Mouse (Mus musculus) heart, embryonic 13.5 days (tissue): ENCODE data around the gene Xrcc5. TPM values are rescaled to one million over a fixed set of nuclear protein-coding genes. Genes with fewer than 3 reads are reported as not detected.

Source experiments
- ATAC-seq: fragments of 200-750 bp; cut with Nextera tagmentation; 2 replicates; pipeline ENCODE4 v1.8.0; 2017; ENCODE audit warnings: moderate TSS enrichment; ENCODE audit not compliant: insufficient number of reproducible peaks, low FRiP score, low TSS enrichment; ENCODE audit errors: extremely low read depth
- H3K27ac ChIP-seq: fragments of 300-500 bp; sonication (generic); replicated peaks from 2 replicates; pipeline ENCODE4 v1.5.1; 2015; ENCODE audit warnings: moderate library complexity, mild to moderate bottlenecking, inconsistent platforms
- H3K27me3 ChIP-seq: fragments of 300-500 bp; sonication (generic); replicated peaks from 2 replicates; pipeline ENCODE4 v1.6.1; 2015; ENCODE audit warnings: mild to moderate bottlenecking, inconsistent platforms
- H3K36me3 ChIP-seq: fragments of 300-500 bp; sonication (generic); 2 replicates; pipeline ENCODE4 v1.6.1; 2015; ENCODE audit warnings: mild to moderate bottlenecking, inconsistent platforms
- H3K4me1 ChIP-seq: fragments of 300-500 bp; sonication (generic); 2 replicates; pipeline ENCODE4 v1.6.1; 2015; ENCODE audit warnings: inconsistent platforms
- H3K4me2 ChIP-seq: fragments of 300-500 bp; sonication (generic); 2 replicates; pipeline ENCODE4 v1.6.1; 2015; ENCODE audit warnings: inconsistent platforms, mild to moderate bottlenecking, moderate library complexity
- H3K4me3 ChIP-seq: fragments of 300-500 bp; sonication (generic); 2 replicates; pipeline ENCODE4 v1.5.1; 2015; ENCODE audit warnings: moderate library complexity, mild to moderate bottlenecking, inconsistent platforms
- H3K9ac ChIP-seq: fragments of 300-500 bp; sonication (generic); 2 replicates; pipeline ENCODE4 v1.6.1; 2015; ENCODE audit warnings: inconsistent platforms, mild to moderate bottlenecking, moderate library complexity
- H3K9me3 ChIP-seq: fragments of 300-500 bp; sonication (generic); 2 replicates; pipeline ENCODE4 v1.6.1; 2016; ENCODE audit warnings: inconsistent platforms
- WGBS: fragments of 180-500 bp; shearing (Covaris S2); methylation state at CpG from one replicate; pipeline ENCODE4 v1.1.7; 2015; ENCODE audit warnings: mixed read lengths; 5-methylcytosine and 5-hydroxymethylcytosine counted together
- polyA plus RNA-seq: library from polyadenylated mRNA; unstranded; fragments of >200 nt; fragmentation: Nextera tagmentation; extraction: Ambion mirVana; gene quantifications from 2 replicates; pipeline ENCODE4 v1.2.1, GENCODE M21; 2015

Gene Xrcc5
- polyA plus RNA-seq = 18.1 TPM in 2 replicates

DNA sequence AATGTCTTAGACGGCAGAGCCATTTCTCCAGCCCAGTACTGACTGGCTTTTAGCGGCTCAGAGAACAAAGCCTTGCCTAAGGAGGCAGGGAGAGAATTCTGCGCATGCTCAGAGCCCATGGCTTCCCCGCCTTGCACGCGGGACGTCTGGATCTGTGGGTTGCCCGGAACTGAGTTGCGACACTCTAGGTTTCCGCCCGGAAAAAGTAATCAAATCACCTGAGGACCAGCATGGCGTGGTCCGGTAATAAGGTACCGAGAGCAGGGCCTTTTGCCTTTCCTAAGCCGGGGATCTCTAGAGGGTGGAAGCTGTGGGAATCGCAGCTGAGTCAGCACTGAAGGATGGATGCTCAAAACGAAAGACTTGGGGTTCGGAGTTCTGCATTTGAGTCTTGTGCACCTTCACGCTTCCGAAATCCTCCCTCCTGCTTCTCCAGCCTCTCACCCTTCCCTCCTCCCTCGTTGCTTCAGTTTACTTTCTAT is at the start of gene Xrcc5:
TSS of gene Xrcc5 (plus strand) at position 105 of the 482 bp plus-strand sequence.
- H3K4me3 ChIP-seq = peak within 1 kb of the TSS; percentile 61
- H3K9ac ChIP-seq = peak within 1 kb of the TSS; percentile 81
- peaks cover 9% of the 10 kb centered on the region; the same call in 1 of the 2 replicates for H3K4me1 ChIP-seq
- peaks cover 2% of the 10 kb centered on the region; the same call in 1 of the 2 replicates for H3K27me3 ChIP-seq
- H3K36me3 ChIP-seq = peaks cover 7% of the 10 kb centered on the region
- peak within 1 kb of the TSS; percentile 72 for H3K4me2 ChIP-seq
- H3K9me3 ChIP-seq = no peaks in the 10 kb centered on the region
- peak within 1 kb of the TSS; percentile 73 for H3K27ac ChIP-seq
- WGBS = under 1% methylated on average over 21 of the region's 21 CpGs
- ATAC-seq = peak; percentile 77

DNA sequence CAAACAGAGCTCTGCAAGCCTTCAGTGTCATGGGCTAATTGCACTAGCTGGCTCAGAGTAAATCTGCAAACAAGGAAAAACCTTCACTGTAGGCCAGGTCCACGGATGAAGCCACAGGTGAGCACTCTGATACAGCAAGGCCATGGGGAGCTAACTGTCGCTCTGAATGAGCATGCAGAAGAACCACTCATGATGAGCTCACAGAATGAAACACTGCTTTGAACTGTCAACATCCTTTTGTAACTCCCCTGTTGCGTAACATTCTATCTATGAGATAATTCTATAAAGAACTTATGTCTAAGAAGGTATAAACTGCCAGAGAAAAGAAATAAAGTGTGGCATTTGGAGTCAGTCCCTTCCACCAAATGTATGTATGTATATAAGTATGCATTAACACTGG is 44.1 kb upstream of the Xrcc5 start:
- no peaks in the 10 kb centered on the region for H3K9me3 ChIP-seq
- H3K36me3 ChIP-seq = peaks cover 40% of the 10 kb centered on the region
- WGBS = 87% methylated on average over 3 of the region's 3 CpGs
- no peaks in the 10 kb centered on the region for H3K4me1 ChIP-seq
- no peak for ATAC-seq
- no peak overlapping the region for H3K4me2 ChIP-seq
- H3K4me3 ChIP-seq = no peak overlapping the region
- H3K27ac ChIP-seq = no peak overlapping the region
- H3K27me3 ChIP-seq = no peaks in the 10 kb centered on the region
- no peak overlapping the region for H3K9ac ChIP-seq

DNA sequence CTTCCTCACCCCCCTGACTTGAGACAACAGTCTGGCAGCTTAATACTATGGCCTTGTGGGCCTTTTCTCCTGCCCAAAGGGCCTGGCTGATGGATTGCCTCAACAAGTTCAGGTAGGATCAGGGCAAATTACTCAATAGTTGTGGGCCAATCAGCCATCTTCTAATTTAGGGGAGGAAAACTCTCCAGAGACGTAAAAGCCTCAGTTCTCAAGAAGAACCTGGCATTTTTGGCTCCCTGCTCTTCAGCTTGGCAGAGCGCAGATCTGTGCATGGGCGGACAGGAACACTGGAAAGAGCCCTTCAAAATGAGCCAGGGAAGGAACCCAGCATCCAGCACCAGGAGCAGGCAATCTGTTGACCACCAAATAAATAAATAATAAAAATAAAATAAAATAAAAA is 29.1 kb upstream of the Xrcc5 start:
- H3K27ac ChIP-seq = no peak overlapping the region
- no peaks in the 10 kb centered on the region for H3K27me3 ChIP-seq
- H3K4me3 ChIP-seq = no peak overlapping the region
- no peak overlapping the region for H3K9ac ChIP-seq
- ATAC-seq = no peak
- 88% methylated on average over 3 of the region's 3 CpGs for WGBS
- peaks cover 5% of the 10 kb centered on the region; the same call in 1 of the 2 replicates for H3K9me3 ChIP-seq
- H3K4me1 ChIP-seq = no peaks in the 10 kb centered on the region
- H3K4me2 ChIP-seq = no peak overlapping the region
- peaks cover 30% of the 10 kb centered on the region for H3K36me3 ChIP-seq

DNA sequence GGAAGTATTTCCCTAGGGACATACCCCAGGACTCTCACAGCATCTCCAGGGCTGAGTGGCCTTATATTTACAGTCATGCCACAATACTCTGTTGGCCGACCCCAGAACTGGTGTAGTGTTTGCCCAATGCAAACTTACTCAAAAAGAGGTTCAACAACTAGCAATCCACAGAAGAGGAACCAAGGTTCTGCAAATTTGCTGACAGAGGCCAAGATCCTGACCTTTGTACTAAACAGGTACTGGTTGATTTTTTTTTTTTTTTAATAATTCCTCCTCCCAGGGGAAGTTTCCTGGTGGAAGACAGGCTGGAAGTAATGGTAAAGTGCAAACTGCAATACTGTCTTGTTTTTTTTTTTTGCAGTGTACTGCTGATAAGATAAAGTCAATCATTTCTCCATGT is 24.6 kb upstream of the Xrcc5 start:
- H3K27ac ChIP-seq = no peak overlapping the region
- no peak for ATAC-seq
- H3K27me3 ChIP-seq = peaks cover 12% of the 10 kb centered on the region
- H3K4me2 ChIP-seq = no peak overlapping the region
- no peaks in the 10 kb centered on the region for H3K36me3 ChIP-seq
- no peaks in the 10 kb centered on the region for H3K9me3 ChIP-seq
- H3K4me3 ChIP-seq = no peak overlapping the region
- no peak overlapping the region for H3K9ac ChIP-seq
- peaks cover 4% of the 10 kb centered on the region for H3K4me1 ChIP-seq
- WGBS = 76% methylated on average over 1 of the region's 1 CpGs

DNA sequence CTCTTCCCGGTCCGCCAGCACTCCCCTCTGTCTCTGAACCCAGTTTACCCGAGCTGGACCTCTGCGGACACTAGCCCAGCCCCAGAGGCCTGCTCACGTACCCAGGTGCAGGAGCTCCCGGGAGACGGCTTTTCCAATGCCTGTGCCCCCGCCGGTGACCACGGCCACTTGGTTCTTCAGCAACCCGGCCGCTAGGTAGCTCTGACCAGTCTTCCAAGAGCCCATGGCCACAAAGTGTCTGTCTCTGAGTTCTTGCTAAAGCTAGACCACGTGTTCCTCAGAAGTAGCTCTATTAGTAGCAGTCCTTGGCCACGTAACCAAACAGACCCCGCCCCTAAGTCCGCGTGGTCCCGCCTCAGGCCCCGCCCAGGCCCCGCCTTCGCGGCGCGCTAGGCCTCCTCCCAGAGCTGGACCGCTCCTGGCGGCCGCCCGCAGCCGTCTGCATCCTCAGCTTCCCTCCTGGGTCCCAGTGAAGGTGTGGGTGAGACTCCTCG is 23.2 kb upstream of the Xrcc5 start, which contains the start of the genes Pecr and Tmem169:
TSS of gene Pecr (minus strand) at position 323 of the 494 bp plus-strand sequence.
TSS of gene Tmem169 (plus strand) at position 378 of the 494 bp plus-strand sequence.
- H3K27ac ChIP-seq = no peak within 1 kb of the TSS; the same call in 1 of the 2 replicates
- peaks cover 4% of the 10 kb centered on the region for H3K4me1 ChIP-seq
- peak within 1 kb of the TSS; percentile 80 for H3K9ac ChIP-seq
- WGBS = under 1% methylated on average over 30 of the region's 30 CpGs
- peak within 1 kb of the TSS; percentile 61 for H3K4me3 ChIP-seq
- peak within 1 kb of the TSS; percentile 76 for H3K4me2 ChIP-seq
- peaks cover 12% of the 10 kb centered on the region for H3K27me3 ChIP-seq
- no peaks in the 10 kb centered on the region for H3K36me3 ChIP-seq
- H3K9me3 ChIP-seq = no peaks in the 10 kb centered on the region
- peak; percentile 99 for ATAC-seq

DNA sequence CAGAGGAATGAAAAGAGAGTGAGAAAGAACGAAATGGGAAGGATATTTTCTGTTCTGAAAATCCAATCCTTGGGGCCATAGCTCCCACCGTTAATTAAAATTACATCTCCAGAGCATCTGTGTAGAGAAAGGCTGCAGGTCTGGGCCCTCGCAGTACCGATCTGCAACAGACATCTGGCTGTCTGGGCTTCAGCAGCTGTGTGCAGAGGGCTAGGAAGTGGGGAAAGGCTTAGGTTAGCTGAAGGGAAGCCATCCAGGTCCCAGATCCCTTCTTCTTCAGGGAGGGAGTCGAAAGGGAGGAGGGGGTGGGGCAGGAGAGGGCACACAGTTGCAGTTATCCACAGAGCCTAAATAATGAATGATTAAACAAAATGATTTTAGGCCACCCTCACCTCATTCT is 22.7 kb upstream of the Xrcc5 start:
- H3K4me2 ChIP-seq = peak overlapping the region; percentile 76
- WGBS = 7% methylated on average over 5 of the region's 5 CpGs

DNA sequence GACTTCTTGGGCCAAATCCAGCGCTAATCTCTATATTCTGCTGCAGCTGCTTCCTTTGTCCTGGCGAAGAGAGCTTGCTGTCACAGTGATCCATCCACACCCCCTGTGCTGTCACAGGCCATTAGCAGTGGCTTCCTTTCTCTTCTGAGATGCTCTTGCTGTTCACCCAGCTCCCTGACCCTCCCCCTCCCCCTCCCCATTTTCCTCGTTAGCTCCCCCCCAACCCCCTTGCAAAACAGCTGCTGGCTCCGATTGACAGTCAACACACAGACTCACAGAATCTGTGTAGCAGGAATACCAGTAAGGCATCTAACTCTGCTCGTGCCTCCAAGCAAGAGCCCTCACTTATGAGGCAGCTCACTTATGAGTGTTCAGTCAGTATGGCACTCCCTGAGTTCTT is 20.3 kb upstream of the Xrcc5 start:
- no peak for ATAC-seq
- Histone ChIP-seq H3K9me3 (no peaks in the 10 kb centered on the region), H3K4me2 (no peak overlapping the region), H3K4me1 (peaks cover 4% of the 10 kb centered on the region), H3K36me3 (no peaks in the 10 kb centered on the region), H3K27me3 (peaks cover 12% of the 10 kb centered on the region), H3K9ac (no peak overlapping the region), H3K4me3 (no peak overlapping the region), H3K27ac (no peak overlapping the region)
- WGBS = 31% methylated on average over 5 of the region's 5 CpGs

More for the DNA sequence above, 22.7 kb upstream of the Xrcc5 start:
- H3K4me3 ChIP-seq = peak overlapping the region; percentile 61
- H3K4me1 ChIP-seq = peaks cover 4% of the 10 kb centered on the region
- ATAC-seq = no peak
- no peak overlapping the region for H3K27ac ChIP-seq
- peaks cover 12% of the 10 kb centered on the region for H3K27me3 ChIP-seq
- no peaks in the 10 kb centered on the region for H3K36me3 ChIP-seq
- no peaks in the 10 kb centered on the region for H3K9me3 ChIP-seq
- H3K9ac ChIP-seq = peak overlapping the region; percentile 60; the same call in 1 of the 2 replicates

DNA sequence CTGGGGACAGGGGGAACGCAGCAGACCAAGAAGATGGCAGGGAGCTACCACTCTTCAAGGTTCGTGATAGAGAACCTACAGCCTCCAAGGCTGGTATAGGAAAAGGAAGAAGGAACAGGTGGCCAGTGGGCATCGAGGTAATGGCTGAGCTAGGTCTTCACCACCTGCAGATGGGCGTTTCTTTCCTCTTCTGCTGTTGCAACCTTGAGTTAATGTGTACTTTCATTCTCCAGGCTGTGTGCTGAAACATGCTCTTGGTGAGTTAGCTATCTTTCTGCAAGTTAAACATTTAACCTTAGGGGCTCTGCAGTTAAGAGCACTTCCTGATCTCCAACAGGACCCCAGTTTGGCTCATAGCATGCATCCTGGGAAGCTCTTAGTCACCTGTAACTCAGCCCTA is 19.3 kb upstream of the Xrcc5 start:
- Histone ChIP-seq H3K9ac (no peak overlapping the region), H3K27me3 (peaks cover 12% of the 10 kb centered on the region), H3K9me3 (no peaks in the 10 kb centered on the region), H3K4me3 (no peak overlapping the region), H3K27ac (no peak overlapping the region), H3K4me2 (no peak overlapping the region), H3K36me3 (no peaks in the 10 kb centered on the region), H3K4me1 (peaks cover 4% of the 10 kb centered on the region)
- WGBS = 70% methylated on average over 4 of the region's 4 CpGs
- ATAC-seq = no peak

DNA sequence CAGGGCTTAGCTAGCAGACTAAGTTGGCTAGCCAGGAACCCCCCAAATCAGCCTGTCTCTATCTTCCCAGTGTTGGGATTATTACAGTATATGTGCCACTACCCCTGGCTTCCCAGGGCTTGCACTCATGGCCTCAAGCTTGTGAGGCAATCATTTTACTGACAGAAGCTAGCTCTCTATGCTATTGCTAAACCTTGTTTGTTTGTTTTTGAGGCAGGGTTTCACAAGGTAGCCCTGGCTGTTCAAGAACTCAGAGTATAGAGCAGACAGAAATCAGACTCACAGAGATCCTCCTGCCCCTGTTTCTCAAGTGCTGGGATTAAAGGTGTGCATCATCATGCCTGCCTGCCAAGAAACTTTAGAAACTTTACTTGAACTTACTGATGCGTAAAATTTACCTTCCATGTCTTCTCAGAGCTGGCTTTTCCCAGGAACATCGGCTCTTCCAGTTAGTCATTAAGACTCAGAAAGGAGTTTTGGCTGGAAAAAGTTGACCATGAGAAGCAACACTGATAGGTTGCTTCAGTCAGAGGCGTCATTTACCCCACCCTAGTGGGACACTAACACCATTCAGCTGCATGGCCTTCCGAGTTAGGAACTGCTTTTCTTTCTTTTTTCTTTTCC is 18.6 kb upstream of the Xrcc5 start:
- Histone ChIP-seq H3K27ac (no peak overlapping the region), H3K9ac (no peak overlapping the region), H3K4me3 (no peak overlapping the region), H3K4me1 (no peaks in the 10 kb centered on the region), H3K9me3 (no peaks in the 10 kb centered on the region), H3K36me3 (no peaks in the 10 kb centered on the region), H3K27me3 (peaks cover 12% of the 10 kb centered on the region), H3K4me2 (no peak overlapping the region)
- WGBS = 82% methylated on average over 4 of the region's 4 CpGs
- no peak for ATAC-seq

DNA sequence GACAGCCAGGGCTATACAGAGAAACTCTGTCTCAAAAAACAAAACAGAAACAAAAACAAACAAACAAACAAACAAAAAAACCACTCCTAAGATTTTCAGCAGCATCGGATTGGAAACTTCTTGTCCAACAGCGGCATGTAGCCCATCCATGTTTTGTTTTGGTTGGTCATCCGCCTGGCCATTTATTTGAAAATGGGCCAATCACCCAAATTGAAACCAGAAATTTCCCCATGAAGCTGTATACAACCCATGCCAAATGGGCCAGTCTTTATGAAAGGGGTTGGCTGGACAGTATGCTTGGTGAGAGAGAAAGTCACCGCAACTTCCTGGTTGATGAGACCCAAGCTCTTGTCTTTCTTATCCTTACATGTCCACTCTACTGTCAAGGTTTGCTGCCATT is 16.3 kb upstream of the Xrcc5 start:
- Histone ChIP-seq H3K4me1 (no peaks in the 10 kb centered on the region), H3K4me3 (no peak overlapping the region), H3K36me3 (no peaks in the 10 kb centered on the region), H3K27ac (no peak overlapping the region), H3K4me2 (no peak overlapping the region), H3K9me3 (no peaks in the 10 kb centered on the region), H3K9ac (no peak overlapping the region), H3K27me3 (no peaks in the 10 kb centered on the region)
- 89% methylated on average over 4 of the region's 4 CpGs for WGBS
- ATAC-seq = no peak

DNA sequence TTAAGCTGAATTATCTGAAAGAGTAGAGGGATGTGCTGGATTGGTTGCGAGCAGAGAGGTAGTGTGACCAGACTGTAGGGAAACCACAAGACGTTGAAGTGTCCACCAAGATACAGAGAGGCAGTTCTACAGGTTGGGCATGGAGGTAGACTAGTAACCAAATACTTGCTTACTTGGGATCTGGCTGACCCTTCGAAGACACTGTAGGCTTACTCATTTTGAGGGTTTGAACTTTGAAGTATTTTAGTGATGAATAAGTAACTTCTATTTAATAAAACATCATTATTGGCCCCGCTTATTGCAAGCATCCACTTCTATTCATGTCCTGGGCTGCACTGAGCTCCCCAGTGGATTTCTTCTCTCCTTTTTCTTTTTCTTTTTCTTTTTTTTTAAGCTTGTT is 15.8 kb upstream of the Xrcc5 start:
- no peaks in the 10 kb centered on the region for H3K9me3 ChIP-seq
- no peak overlapping the region for H3K27ac ChIP-seq
- no peak overlapping the region for H3K4me3 ChIP-seq
- H3K36me3 ChIP-seq = no peaks in the 10 kb centered on the region
- no peak for ATAC-seq
- H3K4me1 ChIP-seq = no peaks in the 10 kb centered on the region
- H3K4me2 ChIP-seq = no peak overlapping the region
- H3K9ac ChIP-seq = no peak overlapping the region
- WGBS = 79% methylated on average over 4 of the region's 4 CpGs
- H3K27me3 ChIP-seq = no peaks in the 10 kb centered on the region

DNA sequence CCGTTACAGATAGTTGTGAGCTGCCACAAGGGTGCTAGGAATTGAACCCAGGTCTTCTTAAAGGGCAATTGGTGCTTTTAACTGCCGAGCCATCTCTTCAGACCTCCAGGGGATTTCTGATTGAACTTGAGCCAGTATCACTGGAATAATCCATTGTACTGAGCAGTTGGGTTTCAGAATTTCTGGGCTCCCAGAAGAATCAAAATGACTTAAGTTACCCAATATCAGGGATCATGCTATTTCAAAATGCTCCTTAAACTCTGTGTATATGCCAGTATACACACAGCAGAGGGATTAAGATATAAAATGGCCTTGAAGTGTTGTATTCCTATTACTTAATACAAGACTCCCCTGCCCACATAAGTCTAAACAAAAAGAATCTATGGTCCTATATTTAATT is 15.3 kb upstream of the Xrcc5 start:
- H3K4me3 ChIP-seq = no peak overlapping the region
- 72% methylated on average over 2 of the region's 2 CpGs for WGBS
- H3K27me3 ChIP-seq = no peaks in the 10 kb centered on the region
- H3K36me3 ChIP-seq = no peaks in the 10 kb centered on the region
- ATAC-seq = no peak
- H3K9ac ChIP-seq = no peak overlapping the region
- no peak overlapping the region for H3K4me2 ChIP-seq
- H3K4me1 ChIP-seq = no peaks in the 10 kb centered on the region
- no peak overlapping the region for H3K27ac ChIP-seq
- H3K9me3 ChIP-seq = no peaks in the 10 kb centered on the region
